Mouse (Mus musculus): ENCODE measurements at regions not wholly inside any gene's neighbourhood (a gene's known extent, or its start where the extent isn't known, plus 50 kb on each side); places are given as distances from the start of the nearest gene placed in this dataset.

DNA sequence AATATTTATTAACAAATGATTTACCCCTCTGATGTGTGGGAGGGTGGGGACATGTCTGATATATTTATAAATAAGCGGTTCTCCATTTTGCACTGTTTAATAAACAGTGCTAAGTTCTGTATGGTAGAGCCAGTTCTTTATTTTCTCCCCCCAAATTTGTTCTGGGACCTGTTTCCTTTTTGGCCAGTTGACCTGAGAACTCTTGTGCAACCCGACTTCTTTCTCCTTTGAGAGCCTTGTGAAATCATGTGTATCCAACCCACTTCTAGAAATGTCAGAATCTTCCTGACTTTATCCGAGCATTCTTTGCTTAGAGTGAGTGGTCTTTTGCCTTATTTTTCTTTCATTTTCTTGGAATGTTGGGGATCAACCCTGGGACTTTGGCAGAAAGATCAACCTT is 102.6 kb upstream of the Tgfbr2 start:
- DNase-seq: no peak

DNA sequence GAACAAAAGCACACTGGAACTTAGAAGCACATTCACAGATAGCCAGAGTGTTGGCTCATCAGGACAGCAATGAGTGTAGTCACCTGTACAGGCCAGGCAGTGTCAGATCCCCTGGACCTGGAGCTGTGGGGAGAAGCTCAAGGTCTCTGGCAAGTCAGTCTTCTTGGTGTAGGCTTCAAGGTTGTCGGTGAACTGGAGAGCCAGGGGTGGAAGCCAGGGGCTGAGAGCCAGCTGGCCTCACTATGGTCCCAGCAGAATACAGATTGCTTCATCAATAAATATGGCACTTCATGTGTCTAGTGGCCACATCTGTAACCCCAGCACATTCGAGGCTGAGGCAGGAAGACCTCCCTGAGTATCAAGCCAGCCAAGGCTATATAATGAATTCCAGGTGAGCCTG is 101.0 kb upstream of the Tgfbr2 start:
- no peak for DNase-seq

DNA sequence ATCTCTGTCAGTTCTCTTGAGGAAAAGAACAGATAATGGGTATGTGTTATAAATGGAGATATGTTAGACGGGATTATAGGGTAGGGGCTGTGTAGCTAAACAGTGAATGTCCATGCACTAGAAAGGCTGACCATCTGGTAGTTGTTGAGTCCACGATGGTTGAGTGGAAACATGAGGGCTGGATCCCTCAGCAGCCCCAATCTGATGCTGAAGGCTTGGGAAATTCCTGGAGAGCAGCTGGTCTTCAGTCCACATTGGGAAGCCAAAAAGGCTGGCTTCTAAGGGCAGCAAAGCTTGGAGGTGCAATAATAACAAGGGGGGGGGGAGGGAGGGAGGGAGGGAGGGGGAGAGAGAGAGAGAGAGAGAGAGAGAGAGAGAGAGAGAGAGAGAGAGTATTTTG is 97.3 kb upstream of the Tgfbr2 start:
- DNase-seq: no peak

DNA sequence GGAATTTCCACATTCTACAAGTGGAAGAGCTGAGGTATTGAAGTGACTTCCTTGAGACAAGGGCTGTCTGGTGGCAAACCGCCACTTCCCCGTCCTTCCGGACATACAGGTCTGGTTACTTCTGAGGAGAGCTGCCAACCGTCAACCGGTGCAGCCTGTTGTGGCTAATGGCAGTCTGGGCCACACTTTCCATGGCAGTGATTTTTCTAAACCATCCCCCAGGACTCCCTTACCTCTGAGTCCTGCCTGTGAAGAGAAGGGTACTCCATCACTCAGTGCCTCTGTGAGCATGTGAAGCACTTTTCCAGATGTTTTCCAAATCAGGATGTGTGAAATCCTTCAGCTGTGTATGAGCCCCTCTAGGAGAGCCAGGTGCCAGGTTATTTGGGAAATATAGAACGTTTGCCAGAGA is 95.3 kb upstream of the Tgfbr2 start:
- peak; percentile 49 to 77 for DNase-seq

DNA sequence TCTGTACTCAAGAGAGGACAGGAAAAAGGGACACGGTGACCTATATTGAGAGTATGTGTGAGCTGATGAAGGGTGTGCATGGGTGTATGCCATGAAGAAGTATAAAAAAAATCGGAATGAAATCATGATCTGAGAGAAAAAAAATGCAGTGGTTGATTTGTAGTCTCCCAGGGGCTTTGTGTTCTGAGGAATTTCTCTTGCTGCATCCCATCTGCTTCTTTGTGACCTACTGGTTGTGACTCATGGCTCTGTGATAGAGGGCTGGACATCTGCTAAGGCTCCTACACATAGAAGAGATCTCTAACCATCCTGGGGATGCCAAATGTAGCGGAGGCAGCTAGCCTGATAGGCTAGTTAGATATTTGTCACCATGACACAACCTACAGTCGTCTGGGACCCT is 92.3 kb upstream of the Tgfbr2 start:
- DNase-seq: no peak

DNA sequence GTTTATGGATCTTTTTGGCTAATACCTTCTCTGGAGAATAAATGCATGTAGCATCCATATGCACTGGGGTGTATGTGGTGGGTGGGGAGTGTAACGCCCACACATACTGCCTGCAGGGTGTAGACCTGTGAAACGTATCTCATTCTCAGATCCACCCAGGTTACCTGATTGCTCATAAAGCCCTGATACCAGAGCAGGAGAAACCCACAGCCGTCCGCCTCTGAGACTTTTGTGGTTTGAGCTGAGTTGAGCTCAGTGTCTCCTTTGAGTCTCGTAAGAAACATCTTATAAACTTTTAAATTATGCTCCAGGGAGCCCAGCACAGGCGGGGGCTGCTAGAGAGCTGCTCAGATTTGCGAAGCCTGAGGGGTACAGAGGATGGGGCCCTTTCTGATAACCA is 88.7 kb upstream of the Tgfbr2 start:
- DNase-seq: no peak

GRCm38 (mm10) chr9:116259569-116259968 is 84.4 kb upstream of the Tgfbr2 start:
- DNase-seq: no peak

- peak; percentile 39 to 53 for DNase-seq
These were observed 78.4 kb upstream of the Tgfbr2 start for GRCm38 (mm10) chr9:116253546-116253945.

DNA sequence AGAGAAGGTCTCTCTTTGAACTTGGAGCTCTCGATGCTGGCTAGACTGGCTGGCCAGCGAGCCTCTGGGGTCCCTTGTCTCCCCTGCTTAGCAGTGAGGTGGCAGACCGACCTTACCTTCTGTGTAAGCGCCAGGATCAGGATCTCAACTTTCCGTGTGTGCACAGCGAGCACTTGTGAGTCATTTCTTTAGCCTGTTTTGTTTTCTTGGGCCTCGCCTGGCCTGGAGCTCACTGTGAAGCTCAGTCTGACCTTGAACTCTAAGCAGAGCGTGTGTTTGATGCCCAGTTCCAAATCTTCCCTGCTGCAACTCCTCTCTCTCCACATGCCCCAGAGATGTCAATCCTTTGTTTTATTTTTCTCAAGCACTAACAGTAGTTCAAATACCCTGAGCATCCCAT is 77.6 kb upstream of the Tgfbr2 start:
- no peak for DNase-seq

DNA sequence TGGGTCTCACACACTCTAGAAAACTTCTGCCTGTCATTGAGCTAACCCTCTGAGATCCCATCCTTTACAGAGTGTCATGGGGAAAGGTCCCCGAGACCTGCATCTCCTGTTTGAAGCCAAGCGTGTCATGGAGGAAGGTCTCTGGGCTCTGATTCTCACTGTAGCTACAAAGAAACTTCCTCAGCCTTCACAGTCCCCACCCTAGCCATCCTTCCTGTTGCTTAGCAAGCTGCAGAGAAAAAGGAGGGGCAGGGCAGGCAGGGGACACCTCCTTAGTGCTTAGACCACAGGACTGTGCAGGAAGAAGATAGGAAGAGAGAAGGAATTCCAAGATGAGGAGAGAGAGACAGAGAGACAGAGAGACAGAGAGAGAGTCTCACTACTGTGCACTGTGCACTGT is 74.6 kb upstream of the Tgfbr2 start:
- DNase-seq: peak; percentile 26 to 71

- peak in 1 of 2 experiments; percentile 20 for DNase-seq
These were observed 70.0 kb upstream of the Tgfbr2 start for GRCm38 (mm10) chr9:116245136-116245535.

GRCm38 (mm10) chr9:116244619-116244899 is 69.4 kb upstream of the Tgfbr2 start:
- no peak for DNase-seq

DNA sequence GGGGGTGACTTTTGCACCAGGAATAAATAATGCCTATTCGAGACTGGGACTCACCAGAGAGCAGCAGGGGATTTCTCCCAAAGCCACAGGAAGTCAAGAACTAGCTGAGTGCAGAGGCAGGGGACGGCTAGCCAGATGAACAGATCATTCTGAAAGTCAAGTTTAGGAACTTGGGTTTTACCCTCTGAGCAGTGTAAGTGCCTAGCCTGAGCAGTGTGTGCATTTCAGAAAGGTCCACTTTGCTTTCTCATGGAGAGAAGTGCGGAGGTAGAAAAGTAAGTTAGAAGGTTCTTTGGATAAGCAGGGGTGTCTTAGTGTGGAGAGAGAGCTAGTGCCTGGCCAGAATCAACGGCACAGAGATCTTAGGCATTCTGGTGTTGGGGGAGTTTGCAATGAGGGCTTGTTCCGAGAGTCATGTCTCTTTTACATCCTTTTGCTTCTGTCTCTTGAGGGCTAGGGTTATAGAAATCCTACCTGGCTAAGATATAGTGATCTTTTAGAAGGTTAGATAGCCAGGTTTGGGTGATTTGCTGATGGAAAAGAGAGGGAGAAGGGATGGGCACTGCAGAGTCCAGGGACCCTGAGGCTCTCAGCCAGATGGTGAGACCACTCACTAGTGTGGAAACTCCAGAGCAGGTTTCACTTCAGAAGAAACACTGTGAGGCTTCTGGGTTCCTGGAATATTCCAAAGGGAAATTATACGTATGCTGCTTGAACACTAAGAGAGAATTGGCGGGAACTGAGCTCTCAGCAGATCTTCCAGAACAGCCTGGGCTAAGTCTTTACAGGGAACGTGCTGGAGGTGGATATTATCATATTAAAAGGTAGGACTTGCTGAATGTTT is 68.8 kb upstream of the Tgfbr2 start:
- no peak for DNase-seq

DNA sequence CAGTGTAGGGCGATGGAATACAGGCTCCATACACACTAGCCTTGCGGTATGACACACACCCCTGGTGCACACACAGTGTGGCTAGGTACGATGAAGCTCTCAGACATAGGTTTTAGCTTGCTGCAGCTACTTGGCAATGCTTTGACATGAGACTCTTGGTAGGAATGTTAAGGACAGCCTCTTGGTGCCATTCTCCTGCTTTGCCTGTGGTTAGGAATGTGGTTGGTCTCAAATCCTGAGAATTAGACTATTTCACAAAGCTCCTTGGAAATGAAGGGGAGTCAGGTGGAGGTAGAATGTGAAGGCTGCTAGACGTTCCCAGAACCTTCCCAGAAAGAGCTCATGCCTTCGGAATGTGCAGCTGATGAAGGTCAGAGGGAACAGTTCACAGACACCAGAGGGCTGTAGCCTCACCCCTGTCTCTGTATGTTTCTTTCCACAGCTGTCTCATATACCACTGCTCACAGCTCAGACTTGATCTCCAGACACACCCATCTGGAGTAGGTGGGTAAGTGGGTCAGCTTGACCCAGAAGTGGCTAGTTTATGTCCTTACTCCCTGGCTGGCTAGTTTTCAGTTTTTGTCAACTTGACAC is 66.9 kb upstream of the Tgfbr2 start:
- no peak for DNase-seq

GRCm38 (mm10) chr9:116241290-116241689 is 66.1 kb upstream of the Tgfbr2 start:
- no peak for DNase-seq

DNA sequence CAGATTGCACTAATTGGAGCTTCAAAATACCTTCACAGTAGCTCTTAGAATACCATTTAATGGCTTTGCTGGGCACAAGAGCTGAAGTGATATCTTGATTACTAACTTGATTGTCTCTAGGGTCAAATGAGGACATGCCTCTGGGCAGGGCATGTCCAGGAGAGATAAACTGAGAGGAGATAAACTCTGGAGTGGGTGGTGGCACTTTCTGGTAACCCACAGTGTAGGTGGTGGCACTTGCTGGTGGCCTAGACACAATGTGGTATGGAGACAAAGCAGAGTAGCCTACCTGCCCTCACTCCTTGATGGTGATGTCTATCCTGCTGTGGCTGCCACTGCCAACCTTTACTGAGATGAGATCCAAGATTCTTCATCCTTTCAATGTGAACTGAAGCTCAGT is 61.7 kb upstream of the Tgfbr2 start:
- DNase-seq: no peak

DNA sequence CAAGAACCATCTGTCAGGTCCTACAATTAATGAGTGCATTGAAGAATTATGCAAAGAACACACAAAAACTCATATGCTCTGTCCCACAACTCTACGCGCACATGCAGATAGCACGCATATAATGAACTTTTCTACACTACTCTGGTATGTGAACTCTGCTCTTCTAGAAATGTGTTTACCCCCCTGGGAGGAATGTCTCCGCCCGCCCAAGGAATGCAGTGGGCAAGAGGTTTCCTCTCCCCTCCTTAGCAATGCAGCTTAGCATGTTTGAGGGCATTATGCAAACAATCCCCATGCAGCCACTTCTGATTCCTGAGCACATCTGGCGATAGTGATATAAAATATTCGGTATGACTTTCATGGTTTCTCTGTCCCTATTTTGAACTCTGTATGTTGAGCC is 59.0 kb upstream of the Tgfbr2 start:
- DNase-seq: no peak

GRCm38 (mm10) chr9:116232386-116232785 is 57.2 kb upstream of the Tgfbr2 start:
- no peak for DNase-seq

- DNase-seq: no peak
These were observed 56.5 kb upstream of the Tgfbr2 start for GRCm38 (mm10) chr9:116231351-116232311.

DNA sequence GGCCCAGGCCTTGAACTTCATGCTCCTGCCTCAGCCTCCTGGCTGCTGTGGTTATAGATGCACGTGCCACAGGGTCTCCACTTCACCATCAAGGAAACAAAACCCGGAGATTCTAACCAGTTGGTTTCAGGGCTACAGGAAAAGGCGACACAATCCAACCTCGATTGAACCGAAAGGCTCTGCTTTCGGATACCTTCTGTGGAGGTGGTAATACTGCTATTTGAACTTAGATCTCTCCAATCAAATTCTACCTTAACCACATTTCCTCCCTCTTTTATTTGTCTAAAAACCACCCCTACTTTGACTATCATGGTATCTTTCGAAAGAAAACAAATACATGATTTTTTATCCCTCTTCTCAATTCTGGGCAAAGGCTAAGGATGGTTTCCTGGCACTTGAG is 55.2 kb upstream of the Tgfbr2 start:
- DNase-seq: no peak

DNA sequence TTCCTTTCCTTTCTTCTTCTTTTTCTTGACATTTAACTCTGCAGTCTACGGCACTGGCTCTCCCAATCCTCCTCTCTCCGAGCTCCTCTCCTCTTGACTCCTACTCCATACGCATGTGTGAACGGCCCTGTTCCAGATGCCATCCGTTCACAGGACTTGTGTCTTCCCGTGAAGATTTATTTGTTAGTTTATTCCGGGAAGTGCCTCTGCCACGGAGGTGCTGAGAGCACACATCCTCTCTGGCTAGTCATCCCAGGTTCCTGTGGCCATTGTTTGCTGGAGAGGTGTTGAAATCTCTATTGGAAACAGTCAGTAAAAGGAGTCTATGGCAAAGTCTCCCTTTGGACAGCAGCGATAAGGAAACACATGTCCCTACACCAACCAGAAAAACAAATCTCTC is 53.3 kb upstream of the Tgfbr2 start:
- DNase-seq: peak; percentile 34 to 68

- peak in 1 of 2 experiments; percentile 16 for DNase-seq
These were observed 52.6 kb upstream of the Tgfbr2 start for GRCm38 (mm10) chr9:116227738-116228137.
